Mouse (Mus musculus) thymus, postnatal 25 days (tissue): ENCODE measurements around the gene Ankrd34b.
A peak's percentile ranks its signal among the peaks of the same experiment; 100 is the strongest.

ENCODE experiments used
- DNase-seq: peaks from one replicate; pipeline ENCODE4 v3.0.0; 2022

Ankrd34b gene

DNA sequence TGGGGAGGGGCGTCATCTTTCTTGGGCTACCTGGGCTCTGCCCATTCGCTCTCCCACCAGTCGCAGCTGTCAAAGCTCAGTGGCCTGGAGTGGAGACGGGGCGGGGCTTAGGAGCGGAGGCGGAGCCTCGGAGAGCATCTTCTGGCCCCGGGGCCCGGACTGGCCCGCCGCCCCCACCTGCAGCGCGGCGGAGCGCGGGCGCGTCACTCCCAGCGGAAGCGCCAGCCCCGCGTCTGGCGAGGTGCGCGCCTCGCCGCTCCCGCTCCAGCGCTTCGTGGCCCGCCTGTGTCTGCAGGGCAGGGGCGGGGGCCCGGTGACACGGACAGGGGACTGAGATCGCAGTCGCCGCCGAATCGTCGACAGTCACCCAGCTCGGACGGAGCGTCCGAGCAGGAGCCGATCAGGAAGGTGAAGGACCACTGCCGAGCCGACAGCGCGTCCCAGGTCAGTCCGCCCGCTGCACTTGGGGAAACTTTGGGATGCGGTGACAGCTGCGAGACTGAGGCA, at the start of gene Ankrd34b:
Gene Ankrd34b, plus strand, starts transcription at position 139 of the 507 bp plus-strand sequence.
- DNase-seq: peak; percentile 41

DNA sequence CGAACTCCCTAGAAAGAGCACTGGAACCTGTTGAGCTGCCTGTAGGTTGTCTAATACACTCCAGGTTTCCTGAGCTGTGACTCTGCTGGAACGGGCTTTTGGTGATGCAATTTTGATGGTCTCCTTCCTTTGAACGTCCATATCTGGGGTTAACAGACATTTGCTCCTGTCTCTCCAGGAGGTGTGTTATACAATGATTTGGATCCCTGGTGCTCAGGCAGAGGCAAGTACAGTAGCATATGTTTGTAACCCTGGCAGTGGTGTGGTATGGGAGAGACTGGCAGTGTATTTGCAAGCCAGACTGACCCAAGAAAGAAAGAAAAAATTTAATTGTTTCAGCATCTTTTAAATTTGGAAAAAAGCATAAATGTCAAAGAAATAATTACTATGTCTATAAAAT, 38.3 kb upstream of the Ankrd34b start:
- DNase-seq: no peak

- no peak for DNase-seq
These were observed 32.5 kb upstream of the Ankrd34b start for GRCm38 (mm10) chr13:92393047-92393661.

GRCm38 (mm10) chr13:92398491-92399384, 27.0 kb upstream of the Ankrd34b start:
- no peak for DNase-seq

GRCm38 (mm10) chr13:92402063-92402462, 23.6 kb upstream of the Ankrd34b start:
- DNase-seq: no peak

GRCm38 (mm10) chr13:92403496-92403895, 22.2 kb upstream of the Ankrd34b start:
- DNase-seq: no peak

DNA sequence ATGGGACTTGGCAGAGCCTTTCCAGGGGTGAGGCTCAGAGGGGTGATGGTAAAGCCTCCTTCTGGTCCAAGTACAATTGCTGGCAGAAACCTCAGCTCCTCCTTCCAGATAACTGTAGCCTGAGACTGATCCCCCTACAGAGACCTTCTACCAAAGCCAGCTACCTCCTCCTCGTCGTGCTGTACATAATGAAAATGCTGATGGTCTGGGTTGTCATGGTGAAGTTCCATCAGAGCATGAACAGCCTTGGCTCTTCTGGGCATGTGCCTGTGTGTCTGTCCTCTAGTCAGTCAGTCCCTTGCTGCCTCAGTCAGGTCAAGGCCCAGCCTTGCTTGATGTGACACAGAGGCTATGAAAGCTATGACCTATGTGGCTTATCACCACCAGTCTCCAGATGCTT, 15.2 kb upstream of the Ankrd34b start:
- DNase-seq: no peak

- no peak for DNase-seq
These were observed 6.1 kb upstream of the Ankrd34b start for GRCm38 (mm10) chr13:92419630-92420029.

DNA sequence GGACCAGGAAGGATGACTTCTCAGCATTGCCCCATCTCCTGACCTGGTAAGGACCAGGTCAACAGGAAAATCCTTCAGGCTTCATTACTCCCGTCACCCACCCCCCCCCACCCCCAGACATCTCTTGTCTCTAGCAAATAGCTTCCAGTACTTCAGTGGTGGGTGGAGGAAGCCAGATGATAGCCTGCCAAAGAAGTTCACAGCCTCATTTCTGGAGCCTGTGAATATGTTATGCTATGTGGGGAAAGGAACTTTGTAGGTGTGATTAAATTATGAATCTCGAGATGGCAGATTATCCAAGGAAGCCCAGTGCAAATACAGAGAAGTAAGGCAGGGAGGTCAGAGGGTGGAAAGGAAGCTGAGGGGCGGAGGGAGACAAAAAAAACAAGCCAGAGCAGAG, 2.0 kb upstream of the Ankrd34b start:
- DNase-seq: no peak

- peak; percentile 4 for DNase-seq
These were observed 777 bp downstream of the Ankrd34b start for GRCm38 (mm10) chr13:92426294-92427051.

GRCm38 (mm10) chr13:92427351-92427855, 1.7 kb downstream of the Ankrd34b start:
- no peak for DNase-seq

- no peak for DNase-seq
These were observed 13.0 kb downstream of the Ankrd34b start for GRCm38 (mm10) chr13:92438656-92439055.

DNA sequence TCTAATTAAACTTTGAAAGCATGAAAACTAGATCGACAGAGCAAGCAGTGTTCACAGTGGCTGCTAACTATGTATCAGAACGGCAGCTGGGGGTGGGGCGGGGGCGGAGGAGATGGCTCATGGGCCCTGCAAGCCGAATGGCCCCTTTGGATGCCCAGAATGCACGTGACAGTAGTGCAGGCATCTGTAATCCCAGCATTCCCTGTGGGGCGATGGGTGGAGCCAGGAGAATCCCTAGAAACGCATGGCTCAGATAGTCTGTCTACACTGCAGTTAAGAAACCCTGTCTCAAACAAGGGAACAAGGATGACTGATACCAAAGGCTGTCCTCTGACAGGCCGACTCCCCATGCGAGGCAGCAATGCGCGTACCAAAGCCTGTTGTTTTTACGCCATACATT, 14.6 kb downstream of the Ankrd34b start:
- DNase-seq: no peak

DNA sequence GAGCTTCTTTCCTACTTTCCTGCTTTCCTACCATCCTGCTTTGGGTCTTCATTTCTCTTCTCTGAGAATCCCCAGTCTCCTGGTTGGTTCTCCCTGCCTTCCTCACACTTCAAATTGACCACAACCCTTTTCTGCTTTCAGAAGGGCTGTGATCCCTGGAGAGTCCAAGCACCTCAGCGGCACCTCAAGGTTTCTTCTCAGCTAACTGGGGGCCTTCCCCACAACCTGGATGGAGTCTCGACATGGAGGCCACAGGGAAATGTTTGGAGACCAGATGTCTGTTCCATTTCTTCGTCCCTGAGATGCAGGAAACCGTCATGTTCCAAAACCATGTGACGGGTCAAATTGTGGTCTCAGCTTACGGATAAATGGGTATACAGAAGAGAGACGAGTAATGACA, 21.2 kb downstream of the Ankrd34b start:
- no peak for DNase-seq

- DNase-seq: no peak
These were observed 39.0 kb downstream of the Ankrd34b start for GRCm38 (mm10) chr13:92464698-92465097.

GRCm38 (mm10) chr13:92467891-92468290, 42.2 kb downstream of the Ankrd34b start:
- no peak for DNase-seq

DNA sequence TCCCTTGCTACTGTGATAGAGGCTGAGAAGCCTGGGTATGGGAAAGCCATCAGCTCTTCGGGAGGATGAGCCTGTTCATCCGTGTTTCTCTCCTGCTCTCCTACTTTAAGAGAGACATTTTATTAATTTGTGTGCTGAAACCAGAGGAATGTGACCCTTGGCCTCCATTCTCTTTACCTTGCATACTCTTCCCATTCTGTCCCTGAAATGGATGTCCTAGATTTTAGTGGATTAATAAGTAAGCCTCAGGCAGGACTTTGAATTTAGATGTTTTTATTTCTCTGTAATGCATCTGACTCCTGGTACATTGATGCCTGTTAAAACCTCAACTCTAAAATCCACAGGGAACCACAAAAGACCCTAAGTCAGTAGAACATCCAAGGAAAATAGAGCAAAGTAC, 43.7 kb downstream of the Ankrd34b start:
- no peak for DNase-seq

GRCm38 (mm10) chr13:92470151-92470550, 44.5 kb downstream of the Ankrd34b start:
- no peak for DNase-seq

DNA sequence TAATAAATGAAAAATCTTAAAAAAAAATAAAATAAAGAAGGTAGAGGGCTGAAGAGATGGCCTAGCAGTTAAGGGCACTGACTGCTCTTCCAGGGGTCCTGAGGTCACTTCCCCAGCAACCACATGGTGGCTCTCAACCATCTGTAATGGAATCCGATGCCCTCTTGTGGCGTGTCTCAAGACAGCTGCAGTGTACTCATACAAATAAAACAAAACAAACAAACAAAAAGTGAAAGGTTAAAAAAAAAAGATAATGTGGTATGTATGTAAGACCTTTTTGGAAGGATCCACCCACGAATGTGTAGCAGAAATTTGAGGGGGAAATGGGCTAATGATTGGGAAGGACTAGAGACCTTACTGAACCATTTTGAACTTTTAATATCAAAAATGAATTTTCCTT, 57.7 kb downstream of the Ankrd34b start:
- DNase-seq: peak; percentile 64

- DNase-seq: peak; percentile 96
These were observed 58.3 kb downstream of the Ankrd34b start, which contains the start of gene Fam151b for GRCm38 (mm10) chr13:92483852-92484463. Gene Fam151b, minus strand, starts transcription at chr13:92484015.

DNA sequence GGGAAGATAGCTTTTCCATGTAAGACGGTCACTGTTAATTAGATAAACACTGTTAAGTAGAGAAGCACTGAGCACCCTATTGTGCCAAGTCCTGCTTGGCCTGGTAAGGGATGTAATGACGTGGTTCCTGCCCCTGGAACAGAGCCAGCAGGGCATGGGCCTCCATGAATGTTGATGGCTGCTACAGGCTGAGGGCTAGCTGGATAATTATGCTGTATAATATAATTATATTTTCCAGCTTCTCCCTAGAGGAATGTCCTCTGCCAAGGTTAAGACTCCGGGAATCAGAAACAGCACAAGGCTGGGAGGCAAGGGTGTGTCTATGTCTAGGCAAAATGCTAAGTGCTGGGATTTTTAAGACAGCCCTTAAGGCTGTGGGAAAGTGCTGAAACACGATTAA, 65.1 kb downstream of the Ankrd34b start:
- no peak for DNase-seq
